Mouse (Mus musculus) thymus, adult 2 months (tissue): ENCODE data around the gene Pip5kl1.

Experiments used
- CTCF ChIP-seq: fragments of 200-500 bp; IDR thresholded peaks from 2 replicates; pipeline ENCODE4 v1.5.1; 2012; ENCODE audit warnings: mild to moderate bottlenecking, control low read depth, low read length, moderate library complexity, borderline replicate concordance; ENCODE audit not compliant: control insufficient read depth, poor library complexity, insufficient read depth; ENCODE audit errors: extremely low read depth
- POLR2A ChIP-seq: fragments of 200-500 bp; IDR thresholded peaks from 2 replicates; pipeline ENCODE4 v1.6.1; 2012; ENCODE audit warnings: mild to moderate bottlenecking, low read length, control low read depth, moderate library complexity; ENCODE audit not compliant: control insufficient read depth, poor library complexity, insufficient read depth; ENCODE audit errors: extremely low read depth

DNA sequence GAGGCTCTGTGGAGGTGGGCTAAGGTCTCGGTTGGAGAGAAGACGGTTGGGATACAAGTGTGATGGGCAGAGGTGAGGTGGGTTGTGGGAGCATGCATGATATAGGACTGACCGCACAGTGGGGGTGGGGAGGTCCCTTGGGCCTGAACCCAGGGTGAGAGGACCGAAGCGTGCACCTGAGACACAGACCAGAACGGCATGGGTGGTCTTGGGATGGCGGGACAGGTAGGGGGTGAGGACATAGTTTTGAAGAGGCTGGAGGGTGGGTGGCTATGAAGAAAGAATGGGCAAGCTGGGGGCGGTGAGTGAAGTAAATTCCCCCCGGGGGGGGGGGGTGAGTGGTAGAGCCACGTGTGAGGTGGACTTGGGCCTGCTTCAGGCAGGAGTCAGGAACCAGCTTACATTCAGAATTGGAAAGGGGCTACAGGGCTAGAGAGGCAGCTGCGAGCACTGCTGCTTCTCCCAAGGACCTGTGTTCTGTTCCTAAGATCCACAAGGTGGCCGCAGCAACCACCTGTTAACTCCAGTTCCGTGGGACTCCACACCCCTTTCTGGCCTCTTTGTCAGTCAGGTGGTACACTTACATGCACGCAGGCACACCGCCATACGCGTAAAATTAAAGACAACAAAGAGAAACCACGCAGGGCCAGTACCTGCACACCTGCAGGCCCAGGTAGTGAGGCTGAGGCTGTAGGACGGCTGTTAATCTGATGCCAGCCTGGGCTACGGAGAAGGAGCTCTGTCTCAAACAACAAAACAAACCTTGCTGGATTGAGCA, 52.9 kb downstream of the Pip5kl1 start:
- TF ChIP-seq POLR2A, result no peak
- TF ChIP-seq CTCF, result no peak
